Mouse (Mus musculus) frontal cortex, postnatal 25 days (tissue): ENCODE data around the gene Sh3pxd2a.

Source experiments
- DNase-seq, 2 experiments: peaks; one replicate each; pipeline ENCODE4 v3.0.0; 2022; ENCODE audit warnings: low spot score in 2 of 2

The Sh3pxd2a gene

DNA sequence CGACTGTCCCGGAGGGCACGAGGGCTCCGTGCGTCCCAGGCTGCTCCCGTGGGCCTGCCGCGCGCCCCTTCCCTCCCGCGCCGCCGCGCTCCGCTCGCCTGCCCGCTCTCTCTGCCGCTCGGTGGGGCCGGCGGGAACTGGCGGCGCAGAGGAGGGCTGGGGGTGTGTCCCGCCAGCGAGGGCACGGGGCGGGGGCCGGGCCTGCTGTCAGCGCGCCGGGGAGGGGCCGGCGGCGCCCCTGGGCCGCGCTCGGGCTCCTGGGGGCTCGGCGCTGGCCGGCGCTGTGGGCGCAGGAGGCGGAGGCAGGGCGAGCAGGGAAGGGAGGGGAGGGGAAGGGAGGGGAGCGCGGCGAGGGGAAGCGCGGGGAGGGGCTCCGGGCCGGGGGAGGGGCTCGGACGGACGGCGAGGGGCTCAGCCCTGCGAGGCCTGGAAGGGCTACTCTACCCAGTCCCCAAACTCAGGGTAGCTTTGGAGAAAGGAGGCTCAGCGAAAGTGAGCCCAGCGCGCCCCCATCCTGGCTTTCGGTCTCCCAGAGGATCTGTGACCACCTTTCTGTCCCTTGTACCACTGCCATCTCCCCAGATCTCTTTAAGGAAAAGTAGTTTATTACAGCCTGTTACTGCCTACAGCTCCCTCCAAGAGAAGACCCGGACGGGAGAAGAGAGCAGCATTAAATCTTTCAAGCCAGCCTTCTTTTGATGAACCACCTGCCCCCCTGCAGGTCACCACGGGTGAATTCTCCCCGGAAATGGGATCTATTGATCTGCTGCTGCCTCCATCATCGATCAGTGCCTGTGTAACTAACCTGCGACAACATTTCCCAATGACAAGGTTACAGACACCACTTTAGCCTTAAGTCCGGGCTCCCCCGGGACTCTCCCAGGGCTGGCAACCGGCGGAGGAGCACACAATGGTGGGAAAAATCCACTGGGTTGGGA is at the start of gene Sh3pxd2a:
Gene Sh3pxd2a, minus strand, starts transcription at position 98 of the 938 bp plus-strand sequence.
- no peak for DNase-seq

DNA sequence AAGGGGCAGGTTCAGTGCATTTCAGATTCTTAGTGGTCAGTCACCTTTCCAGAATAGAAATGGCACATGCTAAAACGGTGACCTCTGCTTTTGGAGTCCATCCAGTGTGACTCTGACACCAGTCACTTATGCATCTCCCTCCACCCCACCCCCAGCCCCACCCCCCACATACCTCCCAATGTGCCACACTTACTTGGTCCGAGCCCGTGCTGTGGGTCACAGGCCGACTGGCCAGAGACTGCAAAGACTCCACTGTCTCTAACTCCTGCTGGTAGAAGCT is 49.4 kb upstream of the Sh3pxd2a start:
- no peak for DNase-seq

DNA sequence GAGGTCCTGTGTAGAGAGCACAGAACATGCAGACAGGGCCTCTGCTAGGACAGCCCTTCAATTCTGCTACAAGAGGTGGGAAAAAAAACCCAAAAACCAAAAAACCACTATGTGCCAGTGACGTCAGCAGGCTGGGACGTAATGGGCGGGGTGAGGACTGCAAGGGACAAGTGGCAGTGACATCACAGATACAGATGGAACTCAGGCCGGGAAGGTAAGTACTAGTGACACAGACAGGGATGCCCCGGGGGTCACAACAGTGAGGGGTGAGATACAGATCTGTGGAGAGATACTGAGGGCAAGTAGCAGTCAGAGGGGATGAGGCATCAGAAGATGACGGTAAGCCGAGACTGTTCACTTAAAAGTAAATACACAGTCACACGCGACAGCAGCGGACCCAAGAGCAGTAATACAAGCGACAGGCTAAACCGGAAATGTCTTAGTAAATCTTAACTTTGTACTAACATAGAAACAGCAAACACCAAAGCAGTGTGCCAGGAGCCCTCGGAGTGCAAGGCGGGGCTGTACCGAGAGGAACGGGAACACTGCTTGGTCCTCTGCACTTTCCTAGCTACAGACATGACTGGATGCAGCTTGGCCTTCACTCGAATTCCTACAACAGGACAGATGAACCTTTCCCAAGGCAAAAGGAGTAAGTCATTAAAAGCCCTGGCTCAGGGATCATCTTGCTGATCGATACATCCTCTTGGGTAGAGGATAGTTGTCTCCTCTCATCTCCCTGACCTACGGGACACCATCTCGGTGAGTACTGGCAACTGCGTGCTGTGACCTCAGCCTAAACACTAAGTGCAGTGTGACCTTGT is 48.8 kb upstream of the Sh3pxd2a start:
- DNase-seq = no peak

DNA sequence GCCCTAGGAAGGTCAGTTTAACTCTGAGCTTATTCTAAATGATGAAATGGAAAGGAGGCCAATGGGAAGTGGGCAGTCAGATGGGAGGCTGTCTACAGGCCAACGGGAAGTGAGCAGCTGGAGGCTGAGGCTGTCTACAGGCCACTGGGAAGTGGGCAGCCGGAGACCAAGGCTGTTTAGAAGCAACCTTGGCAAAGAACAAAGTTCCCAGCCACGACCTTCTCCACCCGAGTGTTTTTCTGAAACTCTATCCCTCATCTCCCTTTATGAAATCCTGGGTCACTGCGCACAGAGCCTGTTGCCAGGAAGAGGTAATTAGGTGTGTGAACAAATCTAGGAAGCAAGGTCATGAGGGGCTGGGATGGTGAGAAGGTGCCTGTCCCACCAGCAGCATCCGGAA is 47.8 kb upstream of the Sh3pxd2a start:
- no peak for DNase-seq

DNA sequence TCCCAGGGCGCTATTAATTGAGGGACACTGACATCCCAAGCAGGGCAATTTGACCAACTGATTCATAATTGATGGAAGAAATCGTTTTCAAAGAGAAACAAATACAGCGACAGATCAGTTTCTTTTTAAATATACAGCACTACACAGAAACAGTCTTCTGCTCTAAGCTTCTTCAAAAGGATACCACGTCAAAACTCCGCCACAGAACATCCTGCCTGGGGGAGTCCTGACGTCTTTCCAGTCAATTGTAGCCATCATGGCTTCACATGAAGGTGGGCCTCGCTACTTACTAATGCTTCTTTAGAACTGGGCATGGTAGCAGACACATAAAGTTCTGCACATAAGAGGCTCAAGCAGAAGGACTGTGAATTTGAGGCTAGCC is 47.1 kb upstream of the Sh3pxd2a start:
- DNase-seq = no peak

DNA sequence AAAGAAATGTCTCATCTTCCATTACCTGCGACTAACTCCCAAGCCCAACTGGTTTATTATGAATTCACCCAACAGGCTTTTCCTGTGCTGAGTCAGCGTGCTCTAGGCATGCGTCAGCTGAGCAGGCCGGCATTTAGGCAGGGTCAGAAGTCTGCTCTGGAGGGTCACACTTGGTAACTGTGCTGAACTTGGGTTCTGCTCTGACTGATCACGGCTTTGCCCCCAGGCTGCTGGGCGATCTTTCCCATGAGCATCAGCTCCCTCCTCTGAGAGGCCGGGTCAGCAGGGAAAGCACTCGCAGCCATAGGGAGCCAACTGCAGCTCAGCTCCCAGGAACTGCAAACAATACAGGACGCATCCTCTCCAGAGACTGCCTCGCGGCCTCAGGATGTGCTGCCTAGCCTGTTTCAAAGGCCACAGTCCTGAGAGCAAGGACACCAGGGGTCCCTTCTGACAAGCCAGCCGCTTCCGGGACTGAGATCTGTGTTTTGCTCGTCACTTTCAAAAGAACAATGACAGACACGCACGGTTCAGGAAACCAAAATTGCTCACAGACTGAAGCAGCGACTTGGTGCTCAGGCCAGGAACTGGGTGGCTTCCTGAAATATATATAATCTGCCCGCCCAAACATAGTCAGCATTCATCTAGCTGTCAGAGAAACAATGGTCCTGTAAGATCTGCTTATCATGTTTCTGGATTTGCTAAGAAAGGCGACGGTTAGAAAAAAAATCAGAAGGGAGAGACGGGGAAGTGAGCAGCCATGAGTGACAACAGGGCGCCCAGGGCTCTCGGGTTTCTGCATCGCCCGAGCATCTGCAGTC is 46.5 kb upstream of the Sh3pxd2a start:
- DNase-seq = no peak

DNA sequence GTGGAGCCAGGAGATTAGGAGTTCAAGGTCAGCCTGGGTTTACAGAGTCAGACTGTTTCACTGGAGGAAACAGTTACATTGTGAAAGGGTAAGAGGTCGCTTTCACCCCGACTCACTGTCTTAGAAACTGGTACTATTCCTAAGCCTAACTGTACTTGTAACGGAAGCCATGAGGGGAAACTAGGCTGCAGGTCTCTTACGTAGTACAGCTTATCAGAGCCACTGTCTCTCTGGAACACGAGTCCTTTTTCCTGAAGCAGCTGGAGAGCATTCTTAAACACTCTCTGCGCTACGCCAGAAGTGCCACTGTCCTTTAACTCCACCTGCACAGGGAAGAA is 45.9 kb upstream of the Sh3pxd2a start:
- DNase-seq = no peak

DNA sequence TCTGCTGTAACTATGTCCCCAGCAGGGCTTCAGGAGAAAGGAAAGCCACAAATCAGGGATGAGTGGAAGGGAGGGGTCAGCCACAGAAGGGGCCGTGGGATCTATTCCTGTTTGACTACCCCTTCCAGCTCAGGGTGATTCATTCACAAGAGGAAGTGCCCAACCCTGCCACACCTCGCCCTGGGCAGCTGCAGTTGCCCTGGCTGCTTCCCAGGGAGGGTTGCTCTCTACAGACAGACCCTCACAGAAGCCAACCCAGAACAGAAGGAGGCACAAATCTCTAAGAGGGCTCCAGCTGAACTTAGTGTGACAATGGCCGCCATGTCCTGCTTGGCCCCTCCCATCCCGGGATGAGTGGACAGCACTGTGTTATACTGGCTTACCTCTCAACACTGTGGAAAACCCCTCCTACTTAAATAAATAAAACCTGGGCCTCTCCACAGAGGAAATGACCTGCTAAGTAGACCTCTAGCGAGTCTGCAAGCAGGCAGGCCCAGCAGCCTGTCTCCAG is 44.6 kb upstream of the Sh3pxd2a start:
- no peak for DNase-seq

DNA sequence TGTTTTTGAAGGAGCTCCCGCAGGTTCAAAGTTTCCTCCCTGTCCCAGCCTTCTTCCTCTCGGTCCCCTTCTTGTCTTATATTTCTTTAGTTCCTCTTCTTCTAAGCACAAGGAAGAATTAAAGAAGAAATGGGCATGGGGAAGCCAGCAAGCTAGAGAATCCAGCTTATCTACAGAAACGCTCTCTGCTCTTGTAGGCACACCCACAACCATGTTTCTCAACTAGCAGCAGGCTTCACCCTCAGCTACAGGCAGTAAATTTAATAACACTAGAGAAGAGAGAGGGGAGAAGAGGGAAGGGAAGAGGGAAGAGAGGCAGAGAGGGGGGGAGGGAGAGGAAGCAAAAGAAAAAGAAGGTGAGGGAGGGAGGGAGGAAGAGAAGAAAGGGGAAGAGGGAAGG is 44.0 kb upstream of the Sh3pxd2a start:
- no peak for DNase-seq

DNA sequence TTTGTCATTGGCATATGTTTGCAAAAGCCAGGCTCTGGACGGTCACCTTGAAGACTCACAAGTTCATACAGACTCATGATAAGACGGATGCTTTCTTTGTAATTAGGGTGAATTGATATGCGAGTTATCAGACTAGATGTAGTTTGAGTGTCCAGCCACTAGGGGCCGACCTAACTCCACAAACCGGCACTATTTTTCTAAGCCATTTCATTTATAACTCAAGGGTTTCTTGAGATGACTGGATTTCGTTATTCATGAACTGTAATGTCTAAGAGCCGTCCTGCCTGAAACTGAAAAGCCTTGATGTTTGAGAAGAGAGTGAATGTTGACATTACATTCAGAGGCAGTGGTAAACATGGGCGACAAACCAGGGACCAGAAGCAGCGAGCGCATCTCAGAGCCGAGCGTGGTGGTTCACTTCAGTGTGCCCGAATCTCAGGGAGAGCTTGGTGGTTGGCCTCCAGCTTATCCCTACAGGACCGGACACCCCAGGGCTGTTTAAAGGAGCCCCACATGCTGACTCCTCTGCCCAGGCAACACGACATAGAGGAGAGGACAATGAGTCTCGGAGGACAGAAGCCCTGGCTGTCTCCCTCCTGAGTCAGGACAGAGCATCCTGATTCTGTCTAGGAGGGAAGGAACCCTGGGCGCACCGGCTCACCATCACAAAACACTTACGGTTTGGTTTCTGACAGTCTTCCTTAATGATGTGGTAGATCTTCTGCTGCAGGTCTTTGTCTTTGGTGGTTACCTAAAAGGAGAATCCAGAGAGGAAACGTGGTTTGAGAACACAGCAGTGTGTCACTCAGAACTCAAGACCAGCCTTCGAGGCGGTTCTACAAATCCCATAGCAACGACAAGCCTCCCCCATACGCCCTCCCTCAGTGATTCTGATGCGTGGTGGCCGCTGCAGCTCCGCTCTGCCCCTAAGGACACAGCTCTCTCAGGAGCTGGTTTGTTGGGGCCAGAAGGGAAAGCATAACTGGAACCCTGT is 43.2 kb upstream of the Sh3pxd2a start:
- peak; percentile 37 to 72 for DNase-seq

DNA sequence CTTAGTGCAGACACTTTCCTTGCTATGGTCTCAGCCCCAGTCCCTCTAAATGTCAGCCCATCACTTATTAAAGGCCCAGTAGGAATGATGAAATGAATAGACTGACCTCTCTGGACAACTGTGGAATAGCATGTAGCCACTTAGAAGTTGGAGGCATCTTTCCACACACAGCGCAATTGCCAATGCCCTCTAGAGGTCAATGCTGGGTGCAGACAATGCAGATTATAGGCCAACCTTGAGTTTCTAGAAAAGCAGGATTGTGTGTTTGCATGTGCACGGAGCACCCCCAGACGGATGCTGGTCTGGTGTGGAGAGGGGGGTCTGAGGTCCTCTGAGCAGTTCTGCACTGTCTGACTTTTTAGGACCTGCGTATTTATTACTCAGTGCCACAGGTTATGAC is 39.4 kb upstream of the Sh3pxd2a start:
- no peak for DNase-seq

DNA sequence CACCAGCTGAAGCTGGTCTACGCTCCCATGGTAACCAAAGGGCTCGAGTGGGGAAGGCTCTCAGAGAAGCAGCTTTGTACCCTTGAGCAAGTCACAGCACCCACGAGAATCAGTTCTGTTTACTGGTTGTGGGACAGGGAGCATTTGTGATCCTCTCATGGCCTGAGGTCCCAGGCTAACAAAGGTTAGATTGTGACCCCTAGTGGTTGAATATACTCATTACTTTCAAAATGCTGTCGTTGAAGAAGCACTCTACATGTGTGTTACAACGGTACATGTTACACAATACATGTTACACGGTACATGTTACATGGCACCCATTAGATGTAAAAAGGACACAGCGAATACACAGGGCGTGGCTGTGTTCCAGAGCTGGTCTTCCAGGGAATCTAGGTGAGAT is 38.4 kb upstream of the Sh3pxd2a start:
- DNase-seq = no peak

DNA sequence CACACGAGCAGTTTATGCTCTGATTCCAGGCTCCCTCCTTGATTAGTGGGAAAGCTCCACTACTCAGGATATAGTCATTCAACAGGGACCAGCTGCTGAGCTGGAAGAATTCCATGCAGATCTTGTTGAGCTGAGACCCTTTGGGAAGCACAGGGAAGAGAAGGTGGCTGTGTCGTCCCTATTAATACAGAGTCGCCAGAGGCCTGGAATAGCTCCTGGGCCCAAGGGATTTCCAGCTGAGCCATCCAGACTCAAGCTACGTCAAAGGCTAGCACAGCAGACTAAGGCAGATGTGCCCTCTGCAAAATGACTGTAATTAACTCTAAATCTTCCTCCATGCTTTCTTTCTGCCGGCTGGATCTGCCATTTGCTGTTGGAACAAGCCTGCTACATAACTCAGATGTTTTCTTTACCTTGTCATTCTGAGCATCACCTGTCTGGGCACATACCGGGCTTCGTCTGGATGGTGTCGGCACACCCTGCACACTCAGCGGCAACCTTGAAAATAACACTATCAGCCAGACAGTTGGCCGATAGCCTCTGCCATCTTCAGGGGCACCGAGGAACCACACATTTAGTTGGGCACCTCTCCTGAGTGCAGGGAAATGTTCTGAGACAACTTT is 36.3 kb upstream of the Sh3pxd2a start:
- DNase-seq = no peak

DNA sequence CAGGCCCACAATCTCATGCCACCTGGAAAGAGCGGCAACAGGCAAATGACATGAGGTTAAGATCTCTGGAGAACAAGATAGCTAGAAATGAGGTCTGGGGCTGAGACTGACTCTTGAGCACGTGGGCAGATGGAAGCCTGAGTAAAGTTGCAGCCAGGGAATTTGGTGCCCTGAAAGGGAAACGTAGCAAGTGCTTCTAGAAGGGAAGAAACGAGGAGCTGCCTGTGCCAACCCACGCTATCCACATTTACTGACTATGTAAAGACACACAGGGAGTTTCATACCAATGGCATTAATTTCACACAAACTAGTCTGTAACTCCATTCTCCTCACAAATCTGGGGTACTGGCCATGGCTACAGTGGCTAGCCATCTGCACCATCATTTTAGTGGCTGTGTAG is 35.6 kb upstream of the Sh3pxd2a start:
- DNase-seq = no peak

DNA sequence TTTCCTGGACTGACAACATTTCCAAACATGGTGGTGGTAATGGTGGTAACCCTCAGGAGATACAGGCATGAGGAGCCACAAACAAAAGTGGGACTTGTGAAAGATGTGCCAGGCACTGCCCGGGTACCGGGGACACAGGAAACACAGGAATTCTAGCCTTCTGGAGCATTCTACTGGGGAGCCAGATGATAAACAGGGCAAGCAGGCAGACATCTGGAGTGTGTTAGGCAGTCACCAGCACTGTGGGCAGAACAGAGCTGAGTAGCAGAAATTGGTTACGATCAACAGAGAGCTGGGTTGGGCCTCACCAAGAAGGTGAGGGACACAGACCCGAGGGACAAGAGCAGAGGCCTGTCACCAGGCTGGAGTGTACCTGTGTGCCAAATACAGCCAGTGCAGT is 34.7 kb upstream of the Sh3pxd2a start:
- DNase-seq = no peak

DNA sequence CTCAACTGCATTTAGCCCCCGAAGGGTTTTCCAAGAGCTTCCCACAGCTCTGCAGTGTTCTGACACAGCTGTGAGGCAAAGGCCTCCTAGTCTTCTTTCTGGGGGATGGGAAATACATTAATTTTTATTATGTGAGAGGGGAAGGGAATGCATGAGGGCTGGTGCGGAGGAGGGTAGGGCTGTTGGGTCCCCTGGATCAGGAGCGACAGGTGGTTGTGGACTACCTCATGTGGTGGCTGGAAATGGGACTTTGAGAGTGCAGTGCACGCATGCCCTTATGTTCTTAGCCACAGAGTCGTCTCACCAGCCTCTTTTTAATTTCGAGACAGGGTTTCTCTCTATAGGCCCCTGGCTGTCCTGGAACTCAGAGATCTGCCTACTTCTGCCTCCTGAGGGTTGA is 33.5 kb upstream of the Sh3pxd2a start:
- no peak for DNase-seq

DNA sequence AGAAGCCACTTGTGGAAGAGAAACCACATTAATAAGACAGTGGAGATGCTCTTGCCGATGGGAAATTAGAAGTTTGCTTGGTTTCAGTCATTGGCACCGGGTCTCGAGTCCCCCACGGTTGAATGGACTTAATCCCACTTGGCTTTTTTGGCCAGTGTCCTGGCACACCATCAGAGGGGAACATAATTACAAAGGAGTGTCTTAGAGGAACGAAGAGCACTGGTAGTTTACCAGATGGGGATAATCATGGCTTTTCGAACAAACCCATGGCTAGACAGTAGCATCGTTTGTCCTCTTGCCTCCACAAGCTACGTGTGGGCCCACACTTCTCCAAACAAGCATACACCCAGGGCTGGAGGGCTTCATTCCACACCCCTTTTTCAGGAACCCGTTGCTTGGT is 33.1 kb upstream of the Sh3pxd2a start:
- DNase-seq = no peak

DNA sequence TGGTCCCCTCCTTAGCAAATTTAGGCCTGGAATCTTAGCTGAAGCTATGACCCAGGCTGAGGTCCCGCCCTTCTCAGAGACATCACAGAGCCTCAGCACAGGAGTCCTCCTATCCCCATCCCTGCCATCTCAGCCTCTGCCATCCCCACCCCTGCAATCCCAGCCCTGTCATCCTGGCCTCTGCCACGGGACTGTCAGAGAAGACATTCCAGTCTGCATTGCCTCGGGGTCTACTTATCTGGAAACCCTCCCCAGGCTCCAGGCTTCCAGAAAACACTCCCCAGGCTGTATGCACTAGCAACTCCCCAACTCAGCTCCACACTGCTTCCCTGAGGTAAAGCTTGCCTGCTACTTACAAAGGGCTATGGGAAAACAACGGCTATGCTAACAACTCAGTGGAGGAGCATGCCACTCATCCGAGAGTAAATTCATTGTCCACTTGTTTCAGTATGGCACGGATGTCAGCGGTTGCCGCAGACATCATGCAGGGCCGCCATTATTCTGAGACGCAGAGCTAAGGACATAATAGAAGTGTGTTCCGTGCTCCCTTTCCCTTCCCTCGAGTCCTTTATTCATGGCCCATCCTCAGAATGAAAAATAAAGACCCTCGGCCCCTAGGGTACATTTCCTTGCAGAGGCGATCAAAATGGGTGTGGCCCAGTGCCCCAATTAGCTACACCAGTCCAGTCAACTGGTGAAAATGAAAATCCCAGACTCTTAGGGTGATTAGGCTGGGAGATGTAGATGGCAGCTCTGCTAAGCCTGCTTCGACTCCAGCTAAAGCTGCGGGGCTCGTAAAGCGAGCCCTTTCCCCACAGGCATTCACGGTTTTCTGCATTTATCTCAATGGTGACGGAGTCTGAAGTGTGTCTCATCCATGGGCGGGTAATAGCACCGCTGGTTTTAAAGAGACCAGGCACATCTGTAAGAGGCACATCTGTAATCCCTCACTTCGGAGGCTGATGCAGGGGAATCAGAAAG is 29.1 kb upstream of the Sh3pxd2a start:
- no peak for DNase-seq

DNA sequence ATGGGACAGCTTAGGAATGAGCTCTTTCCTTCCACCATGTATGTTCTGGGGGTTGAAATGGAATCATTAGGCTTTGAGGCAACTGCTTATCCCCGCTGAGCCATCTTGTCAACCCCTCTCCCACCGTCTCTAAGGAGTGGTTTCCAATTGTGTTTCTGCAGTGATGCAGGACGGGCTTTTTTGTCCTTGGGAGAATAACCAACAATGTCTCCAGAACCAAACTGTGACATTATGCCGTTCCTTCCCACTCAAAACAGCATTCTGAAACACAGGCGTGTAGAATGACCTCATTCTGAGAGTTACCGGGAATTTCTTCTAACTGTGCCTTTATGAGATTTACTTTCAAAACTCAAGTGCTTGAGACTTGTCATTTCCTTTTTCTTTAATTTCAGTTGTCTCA is 28.2 kb upstream of the Sh3pxd2a start:
- no peak for DNase-seq
